33 mouse cellular contexts compared by ENCODE assay signal in the genomic region with DNA sequence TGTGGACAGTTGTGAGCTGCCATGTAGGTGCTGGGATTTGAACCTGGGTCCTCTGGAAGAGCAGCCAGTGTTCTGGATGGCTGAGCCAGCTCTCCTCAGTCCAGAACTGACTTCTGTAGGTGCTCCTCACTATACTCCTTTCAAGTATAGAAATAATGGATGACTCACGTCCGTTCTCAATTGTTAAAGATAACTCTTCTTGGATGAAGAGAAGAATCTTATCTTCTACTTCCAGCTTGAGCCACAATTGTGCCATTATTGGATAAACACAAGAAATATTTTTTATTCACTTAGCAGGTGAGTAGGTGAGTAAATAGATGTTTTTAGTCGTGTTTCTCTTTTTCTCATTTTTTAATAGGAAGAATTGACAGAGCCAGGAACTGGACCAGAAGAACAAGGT.
"Had no signal": no experiment of that assay in that cellular context is flagged by ENCODE, and none has a peak within 500 bp of the region (broad histone marks: within the 10 kb centered on the region; RNA-seq: fewer than 3 reads in every experiment).

No protein-coding gene starts in this region.

- H3K4me1 ChIP-seq: heart, embryonic 10.5 days; heart, embryonic 12.5 days; heart, embryonic 13.5 days; heart, embryonic 15.5 days; hindbrain, embryonic 12.5 days; hindbrain, embryonic 13.5 days; hindbrain, embryonic 15.5 days; intestine, embryonic 15.5 days had no signal

- H3K36me3 ChIP-seq: heart, embryonic 10.5 days; heart, embryonic 12.5 days; heart, embryonic 13.5 days; heart, embryonic 15.5 days; hindbrain, embryonic 12.5 days; hindbrain, embryonic 13.5 days; hindbrain, embryonic 15.5 days; intestine, embryonic 15.5 days had no signal

- ATAC-seq: hindbrain, embryonic 16.5 days; hindbrain, postnatal 0 days; inflammation-experienced regulatory T-cells, adult 6 months; intestine, embryonic 15.5 days; intestine, embryonic 16.5 days; intestine, postnatal 0 days had no signal

- H3K9ac ChIP-seq: heart, embryonic 12.5 days; heart, embryonic 13.5 days; heart, embryonic 15.5 days; hindbrain, embryonic 12.5 days; hindbrain, embryonic 13.5 days; hindbrain, embryonic 15.5 days; intestine, embryonic 15.5 days had no signal

- H3K9me3 ChIP-seq: heart, embryonic 10.5 days; heart, embryonic 12.5 days; heart, embryonic 13.5 days; heart, embryonic 15.5 days; hindbrain, embryonic 12.5 days; hindbrain, embryonic 13.5 days; hindbrain, embryonic 15.5 days; intestine, embryonic 15.5 days had no signal

- H3K27ac ChIP-seq: heart, embryonic 10.5 days; heart, embryonic 13.5 days; heart, embryonic 15.5 days; hindbrain, embryonic 12.5 days; hindbrain, embryonic 13.5 days; hindbrain, embryonic 15.5 days; hindbrain, postnatal 0 days; intestine, embryonic 15.5 days; kidney, postnatal 0 days; layer of hippocampus, adult 2 months; left cerebral cortex, adult 2 months had no signal

- H3K4me2 ChIP-seq: heart, embryonic 11.5 days; heart, embryonic 12.5 days; heart, embryonic 13.5 days; heart, embryonic 15.5 days; hindbrain, embryonic 12.5 days; hindbrain, embryonic 13.5 days; hindbrain, embryonic 15.5 days; intestine, embryonic 15.5 days had no signal

- DNase-seq: heart, postnatal 10 days; heart, postnatal 14 days; heart, postnatal 36 days; heart, postnatal 4 days; kidney, adult 11 months; kidney, adult 18-20 months; kidney, adult 2 months; kidney, adult 8-10 months; kidney, adult 9 months; kidney, postnatal 10 days; kidney, postnatal 14 days; kidney, postnatal 25 days; kidney, postnatal 36 days; kidney, postnatal 4 days; layer of hippocampus, adult 9-11 months; layer of hippocampus, postnatal 36 days had no signal

- H3K4me3 ChIP-seq: heart, embryonic 10.5 days; heart, embryonic 12.5 days; heart, embryonic 13.5 days; heart, embryonic 15.5 days; hindbrain, embryonic 12.5 days; hindbrain, embryonic 13.5 days; hindbrain, embryonic 15.5 days; intestine, embryonic 15.5 days; layer of hippocampus, adult 2 months; left cerebral cortex, adult 2 months had no signal

- H3K27me3 ChIP-seq: heart, embryonic 12.5 days; heart, embryonic 13.5 days; heart, embryonic 15.5 days; hindbrain, embryonic 12.5 days; hindbrain, embryonic 13.5 days; hindbrain, embryonic 15.5 days; intestine, embryonic 15.5 days had no signal
